Comparison of ENCODE assay signal across 21 mouse cellular contexts in genomic region chr2:6867297-6867696, GRCm38 (mm10).
DNase-seq lines count a peak whose midpoint lies in the region; ATAC-seq lines count a peak whose summit lies in the region.
"Had no signal": no experiment of that assay in that cellular context is flagged by ENCODE, and none has a peak within 500 bp of the region (broad histone marks: within the 10 kb centered on the region; RNA-seq: fewer than 3 reads in every experiment).

No protein-coding gene starts in this region.

- peak overlapping the region; percentile 45; the same call in 1 of the 2 replicates for H3K9ac ChIP-seq in forebrain, embryonic 13.5 days
- H3K9ac ChIP-seq in forebrain, embryonic 11.5 days (ENCODE audit: low read length), result no peak overlapping the region
- H3K9ac ChIP-seq in midbrain, embryonic 14.5 days (replicated peaks; ENCODE audit: low read length), result no peak overlapping the region
- H3K9ac ChIP-seq in hindbrain, embryonic 16.5 days (ENCODE audit: low read depth, low read length), result no peak overlapping the region
- H3K9ac ChIP-seq: embryonic facial prominence, embryonic 15.5 days had no signal

- no peaks in the 10 kb centered on the region for H3K27me3 ChIP-seq in forebrain, embryonic 13.5 days
- H3K27me3 ChIP-seq in forebrain, embryonic 11.5 days (ENCODE audit: control insufficient read depth, insufficient read depth, low read length), result no peaks in the 10 kb centered on the region
- no peaks in the 10 kb centered on the region for H3K27me3 ChIP-seq in midbrain, embryonic 14.5 days (ENCODE audit: control insufficient read depth, insufficient read depth, low read length)
- H3K27me3 ChIP-seq in midbrain, embryonic 10.5 days (ENCODE audit: low read depth, poor library complexity, severe bottlenecking), result 0 out of 2 replicates have a peak, but pooled peaks cover 9% of the 10 kb centered on the region
- no peaks in the 10 kb centered on the region for H3K27me3 ChIP-seq in hindbrain, embryonic 16.5 days (replicated peaks; ENCODE audit: control insufficient read depth, insufficient read depth, low read length)
- H3K27me3 ChIP-seq: embryonic facial prominence, embryonic 15.5 days had no signal

- DNase-seq in forebrain, embryonic 11.5 days (ENCODE audit: low spot score), result no peak
- no peak for DNase-seq in midbrain, embryonic 14.5 days
- no peak for DNase-seq in midbrain, embryonic 10.5 days (ENCODE audit: low spot score)
- no peak for DNase-seq in urinary bladder, postnatal 4 days (ENCODE audit: low spot score in 2 of 2)
- DNase-seq in right cerebral cortex, postnatal 36 days (ENCODE audit: low spot score in 2 of 2), result no peak
- DNase-seq: adrenal gland, postnatal 14 days; cerebellum, adult 18-20 months; cerebellum, postnatal 25 days; gastrocnemius, postnatal 36 days; kidney, adult 8-10 months; kidney, postnatal 14 days; layer of hippocampus, adult 9-11 months; lung, adult 18-20 months; thymus, postnatal 14 days had no signal

- ATAC-seq in forebrain, embryonic 13.5 days, result no peak
- ATAC-seq in forebrain, embryonic 11.5 days (replicated peaks; ENCODE audit: low FRiP score), result no peak
- ATAC-seq in midbrain, embryonic 14.5 days (ENCODE audit: low FRiP score, low TSS enrichment), result no peak
- ATAC-seq in hindbrain, embryonic 16.5 days, result peak; percentile 46; the same call in 1 of the 2 replicates
- ATAC-seq: activated CD4-positive, CD25-positive, alpha-beta regulatory T cell, adult 4 months; CD4-positive, CD25-positive, alpha-beta regulatory T cell, adult 4 months had no signal

- peak overlapping the region; percentile 37 for H3K4me2 ChIP-seq in forebrain, embryonic 13.5 days
- no peak overlapping the region for H3K4me2 ChIP-seq in forebrain, embryonic 11.5 days (ENCODE audit: low read depth, low read length, severe bottlenecking)
- H3K4me2 ChIP-seq in midbrain, embryonic 14.5 days (ENCODE audit: low read length), result peak overlapping the region; percentile 6; the same call in 1 of the 2 replicates
- H3K4me2 ChIP-seq in hindbrain, embryonic 16.5 days (ENCODE audit: low read length), result peak overlapping the region; percentile 3; the same call in 1 of the 2 replicates
- H3K4me2 ChIP-seq: embryonic facial prominence, embryonic 15.5 days; liver, embryonic 11.5 days had no signal

- peaks cover 56% of the 10 kb centered on the region for H3K4me1 ChIP-seq in forebrain, embryonic 13.5 days
- H3K4me1 ChIP-seq in forebrain, embryonic 11.5 days (replicated peaks; ENCODE audit: control insufficient read depth, insufficient read depth, low read length), result peaks cover 13% of the 10 kb centered on the region; the same call in 1 of the 2 replicates
- peaks cover 42% of the 10 kb centered on the region for H3K4me1 ChIP-seq in midbrain, embryonic 14.5 days (ENCODE audit: control insufficient read depth, insufficient read depth, low read length)
- H3K4me1 ChIP-seq in midbrain, embryonic 10.5 days, result peaks cover 55% of the 10 kb centered on the region
- H3K4me1 ChIP-seq in hindbrain, embryonic 16.5 days (ENCODE audit: control insufficient read depth, insufficient read depth, low read depth, low read length), result peaks cover 26% of the 10 kb centered on the region
- H3K4me1 ChIP-seq: embryonic facial prominence, embryonic 15.5 days had no signal

- H3K4me3 ChIP-seq in forebrain, embryonic 13.5 days, result peak overlapping the region; percentile 4; the same call in 1 of the 2 replicates
- no peak overlapping the region for H3K4me3 ChIP-seq in forebrain, embryonic 11.5 days (ENCODE audit: low read depth, low read length)
- no peak overlapping the region for H3K4me3 ChIP-seq in midbrain, embryonic 14.5 days (replicated peaks; ENCODE audit: low read depth, low read length)
- H3K4me3 ChIP-seq in midbrain, embryonic 10.5 days, result no peak overlapping the region
- no peak overlapping the region for H3K4me3 ChIP-seq in hindbrain, embryonic 16.5 days (ENCODE audit: low read length)
- H3K4me3 ChIP-seq: embryonic facial prominence, embryonic 15.5 days; megakaryocyte, embryonic 14.5 days had no signal

- H3K9me3 ChIP-seq in forebrain, embryonic 13.5 days (replicated peaks), result no peaks in the 10 kb centered on the region
- H3K9me3 ChIP-seq in forebrain, embryonic 11.5 days (ENCODE audit: control insufficient read depth, low read length), result no peaks in the 10 kb centered on the region
- no peaks in the 10 kb centered on the region for H3K9me3 ChIP-seq in midbrain, embryonic 14.5 days (ENCODE audit: control insufficient read depth, low read length)
- no peaks in the 10 kb centered on the region for H3K9me3 ChIP-seq in midbrain, embryonic 10.5 days (replicated peaks)
- H3K9me3 ChIP-seq in hindbrain, embryonic 16.5 days (ENCODE audit: control insufficient read depth, low read length), result no peaks in the 10 kb centered on the region
- H3K9me3 ChIP-seq: embryonic facial prominence, embryonic 15.5 days; megakaryocyte, embryonic 14.5 days had no signal

- WGBS in forebrain, embryonic 13.5 days, result 18% methylated on average over 4 of the region's 4 CpGs
- 27% methylated on average over 4 of the region's 4 CpGs for WGBS in forebrain, embryonic 11.5 days
- 32% methylated on average over 4 of the region's 4 CpGs for WGBS in midbrain, embryonic 14.5 days
- 42% methylated on average over 4 of the region's 4 CpGs for WGBS in midbrain, embryonic 10.5 days
- 22% methylated on average over 4 of the region's 4 CpGs for WGBS in hindbrain, embryonic 16.5 days

- H3K27ac ChIP-seq in forebrain, embryonic 13.5 days, result peak overlapping the region; percentile 46; the same call in 1 of the 2 replicates
- no peak overlapping the region for H3K27ac ChIP-seq in forebrain, embryonic 11.5 days (ENCODE audit: low read depth, low read length)
- H3K27ac ChIP-seq in midbrain, embryonic 14.5 days (replicated peaks; ENCODE audit: low read depth, low read length), result no peak overlapping the region
- H3K27ac ChIP-seq in midbrain, embryonic 10.5 days (replicated peaks), result no peak overlapping the region
- H3K27ac ChIP-seq in hindbrain, embryonic 16.5 days (ENCODE audit: low read depth, low read length), result no peak overlapping the region
- H3K27ac ChIP-seq: embryonic facial prominence, embryonic 15.5 days had no signal

- H3K36me3 ChIP-seq in forebrain, embryonic 13.5 days (ENCODE audit: poor library complexity, severe bottlenecking), result no peaks in the 10 kb centered on the region
- H3K36me3 ChIP-seq in forebrain, embryonic 11.5 days (ENCODE audit: control insufficient read depth, insufficient read depth, low read length), result no peaks in the 10 kb centered on the region
- no peaks in the 10 kb centered on the region for H3K36me3 ChIP-seq in midbrain, embryonic 14.5 days (ENCODE audit: control insufficient read depth, insufficient read depth, low read length)
- no peaks in the 10 kb centered on the region for H3K36me3 ChIP-seq in midbrain, embryonic 10.5 days
- H3K36me3 ChIP-seq in hindbrain, embryonic 16.5 days (ENCODE audit: control insufficient read depth, insufficient read depth, low read length), result no peaks in the 10 kb centered on the region
- H3K36me3 ChIP-seq: embryonic facial prominence, embryonic 15.5 days had no signal
